Mouse (Mus musculus) thymus, adult 2 months (tissue): Measurements from ENCODE around the gene Rtn1. TPM values are rescaled to one million over a fixed set of nuclear protein-coding genes. Genes with fewer than 3 reads are reported as not detected.

Experiments
- DNase-seq: peaks from one replicate; pipeline ENCODE4 v3.0.0; 2021
- H3K27ac ChIP-seq: fragments of 200-500 bp; 2 replicates; pipeline ENCODE4 v1.5.1; 2012; ENCODE audit warnings: low read length, control low read depth; ENCODE audit not compliant: control insufficient read depth, insufficient read depth
- H3K27me3 ChIP-seq: fragments of 200-500 bp; 2 replicates; pipeline ENCODE4 v1.6.1; 2012; ENCODE audit warnings: mild to moderate bottlenecking, low read length, moderate library complexity, mixed read lengths; ENCODE audit not compliant: control insufficient read depth, insufficient read depth
- H3K36me3 ChIP-seq: fragments of 200-500 bp; 2 replicates; pipeline ENCODE4 v1.6.1; 2012; ENCODE audit warnings: mild to moderate bottlenecking, low read length, moderate library complexity; ENCODE audit not compliant: control insufficient read depth, insufficient read depth
- H3K4me1 ChIP-seq: fragments of 200-500 bp; replicated peaks from 2 replicates; pipeline ENCODE4 v1.6.1; 2012; ENCODE audit warnings: low read length; ENCODE audit not compliant: control insufficient read depth, insufficient read depth
- H3K4me3 ChIP-seq: fragments of 200-500 bp; 2 replicates; pipeline ENCODE4 v1.5.1; 2012; ENCODE audit warnings: mild to moderate bottlenecking, low read length, control low read depth, moderate library complexity; ENCODE audit not compliant: control insufficient read depth, insufficient read depth
- CTCF ChIP-seq: fragments of 200-500 bp; IDR thresholded peaks from 2 replicates; pipeline ENCODE4 v1.5.1; 2012; ENCODE audit warnings: mild to moderate bottlenecking, control low read depth, low read length, moderate library complexity, borderline replicate concordance; ENCODE audit not compliant: control insufficient read depth, poor library complexity, insufficient read depth; ENCODE audit errors: extremely low read depth
- POLR2A ChIP-seq: fragments of 200-500 bp; IDR thresholded peaks from 2 replicates; pipeline ENCODE4 v1.6.1; 2012; ENCODE audit warnings: mild to moderate bottlenecking, low read length, control low read depth, moderate library complexity; ENCODE audit not compliant: control insufficient read depth, poor library complexity, insufficient read depth; ENCODE audit errors: extremely low read depth
- WGBS: fragments of 180-500 bp; shearing (Covaris S2); methylation state at CpG from one replicate; pipeline ENCODE4 v1.1.7; 2018; 5-methylcytosine and 5-hydroxymethylcytosine counted together
- polyA plus RNA-seq: library from polyadenylated mRNA; depleted of rRNA; stranded (reverse); fragments of >200 nt; gene quantifications from 2 replicates; pipeline ENCODE4 v1.2.3, GENCODE M21; 2012

Gene Rtn1
- polyA plus RNA-seq, 1 experiment, result 1.6 TPM

GRCm38 (mm10) chr12:72234966-72235365 is 173.9 kb downstream of the Rtn1 start:
- DNase-seq, result no peak
- H3K27ac ChIP-seq, result no peak overlapping the region
- no peaks in the 10 kb centered on the region for H3K36me3 ChIP-seq
- TF ChIP-seq POLR2A (no peak), CTCF (no peak)
- no peaks in the 10 kb centered on the region; the same call in 1 of the 2 replicates for H3K4me1 ChIP-seq
- no peak overlapping the region for H3K4me3 ChIP-seq
- WGBS, result 97% methylated on average over 9 of the region's 9 CpGs
- no peaks in the 10 kb centered on the region for H3K27me3 ChIP-seq

- H3K4me1 ChIP-seq, result no peaks in the 10 kb centered on the region; the same call in 1 of the 2 replicates
- 93% methylated on average over 3 of the region's 3 CpGs for WGBS
- TF ChIP-seq POLR2A (no peak), CTCF (no peak)
- H3K36me3 ChIP-seq, result no peaks in the 10 kb centered on the region
- DNase-seq, result no peak
- H3K27me3 ChIP-seq, result no peaks in the 10 kb centered on the region
- no peak overlapping the region for H3K4me3 ChIP-seq
- no peak overlapping the region for H3K27ac ChIP-seq
These were observed 174.7 kb downstream of the Rtn1 start for GRCm38 (mm10) chr12:72234151-72234550.

- 91% methylated on average over 19 of the region's 19 CpGs for WGBS
- Histone ChIP-seq H3K4me1 (no peaks in the 10 kb centered on the region; the same call in 1 of the 2 replicates), H3K4me3 (no peak overlapping the region), H3K27me3 (no peaks in the 10 kb centered on the region), H3K27ac (no peak overlapping the region), H3K36me3 (no peaks in the 10 kb centered on the region)
- DNase-seq, result no peak
- TF ChIP-seq CTCF (no peak), POLR2A (no peak)
These were observed 175.7 kb downstream of the Rtn1 start for GRCm38 (mm10) chr12:72232826-72233790.

- H3K27ac ChIP-seq, result no peak overlapping the region
- 84% methylated on average over 3 of the region's 3 CpGs for WGBS
- no peak overlapping the region for H3K4me3 ChIP-seq
- no peaks in the 10 kb centered on the region for H3K36me3 ChIP-seq
- no peak for DNase-seq
- H3K27me3 ChIP-seq, result no peaks in the 10 kb centered on the region
- H3K4me1 ChIP-seq, result no peaks in the 10 kb centered on the region; the same call in 1 of the 2 replicates
- TF ChIP-seq CTCF (no peak), POLR2A (no peak)
These were observed 176.7 kb downstream of the Rtn1 start for GRCm38 (mm10) chr12:72232176-72232575.

GRCm38 (mm10) chr12:72229451-72230196 is 179.2 kb downstream of the Rtn1 start:
- TF ChIP-seq POLR2A (no peak), CTCF (no peak)
- Histone ChIP-seq H3K27me3 (no peaks in the 10 kb centered on the region), H3K4me3 (no peak overlapping the region), H3K4me1 (no peaks in the 10 kb centered on the region), H3K27ac (no peak overlapping the region), H3K36me3 (no peaks in the 10 kb centered on the region)
- WGBS, result 81% methylated on average over 8 of the region's 8 CpGs
- no peak for DNase-seq

- 93% methylated on average over 6 of the region's 6 CpGs for WGBS
- no peak overlapping the region for H3K27ac ChIP-seq
These were observed 181.1 kb downstream of the Rtn1 start for GRCm38 (mm10) chr12:72227731-72228130.

More at GRCm38 (mm10) chr12:72227731-72228130, 181.1 kb downstream of the Rtn1 start:
- DNase-seq, result no peak
- Histone ChIP-seq H3K27me3 (no peaks in the 10 kb centered on the region), H3K36me3 (no peaks in the 10 kb centered on the region), H3K4me1 (no peaks in the 10 kb centered on the region), H3K4me3 (no peak overlapping the region)
- no peak for TF ChIP-seq CTCF
- TF ChIP-seq POLR2A, result no peak
